Mouse (Mus musculus): ENCODE data around the gene Lim2. TPM values are rescaled to one million over a fixed set of nuclear protein-coding genes. Genes with fewer than 3 reads are reported as not detected.

Gene Lim2
- total and polyA plus RNA-seq, 2 experiments from 2014 or later: not detected

DNA sequence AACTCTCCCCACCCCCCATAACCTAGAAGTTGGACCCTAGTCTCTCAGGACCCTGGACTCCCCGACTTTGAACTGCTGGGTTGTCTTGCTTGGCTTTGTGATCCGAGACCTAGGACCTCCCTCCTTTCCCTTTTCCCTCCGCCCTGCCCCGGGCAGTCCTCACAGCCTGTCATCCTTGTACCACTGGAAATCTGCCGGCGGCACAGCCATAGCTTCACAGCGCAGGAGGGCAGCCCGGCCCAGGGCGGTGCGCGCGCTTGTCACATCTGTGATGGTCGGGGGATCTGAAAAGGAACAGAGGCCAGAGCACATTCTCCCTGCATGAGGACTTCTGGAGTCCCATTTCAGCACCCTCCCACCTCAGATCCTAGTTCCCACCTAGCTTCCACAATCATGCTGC is 48.9 kb downstream of the Lim2 start:
- Histone ChIP-seq H3K27ac (ENCODE audit: low read depth, low read length) (no peak overlapping the region), H3K4me2 (ENCODE audit: low read depth, low read length, poor library complexity, severe bottlenecking) (no peak overlapping the region), H3K4me1 (ENCODE audit: insufficient read depth, low read length) (no peaks in the 10 kb centered on the region), H3K9me3 (ENCODE audit: low read length) (no peaks in the 10 kb centered on the region), H3K9ac (replicated peaks; ENCODE audit: low read length, poor library complexity, severe bottlenecking) (no peak overlapping the region), H3K4me3 (ENCODE audit: low read depth, low read length) (no peak overlapping the region), H3K36me3 (ENCODE audit: insufficient read depth, low read length) (peaks cover 28% of the 10 kb centered on the region), H3K27me3 (ENCODE audit: insufficient read depth, low read length) (no peaks in the 10 kb centered on the region)
- WGBS: 17% methylated on average over 13 of the region's 13 CpGs
- TF ChIP-seq CTCF (IDR thresholded peaks at IDR 0.05): no peak
- DNase-seq (ENCODE audit: low spot score): no peak
- no peak for ATAC-seq (ENCODE audit: low FRiP score)

DNA sequence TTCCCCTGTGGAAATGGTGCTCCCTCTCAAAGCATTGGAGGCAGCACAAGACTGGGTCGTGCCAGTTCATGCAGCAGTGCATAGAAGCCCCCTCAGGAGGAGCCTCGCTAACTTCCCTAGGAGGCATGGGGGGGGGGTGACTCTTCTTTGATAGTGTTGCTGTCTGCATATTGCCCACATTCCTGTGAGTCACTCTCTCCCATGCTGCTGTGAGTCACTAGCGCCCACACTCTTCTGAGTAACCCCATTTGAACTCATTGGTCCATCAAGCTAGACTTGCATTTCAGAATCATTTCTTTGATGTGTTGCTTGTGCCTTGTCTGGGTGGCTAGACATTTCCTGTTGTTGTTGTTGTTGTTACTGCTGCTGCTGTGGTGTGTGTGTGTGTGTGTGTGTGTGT is 53.7 kb downstream of the Lim2 start:
- ATAC-seq (ENCODE audit: low FRiP score): no peak
- Histone ChIP-seq H3K4me3 (ENCODE audit: low read depth, low read length) (no peak overlapping the region), H3K36me3 (ENCODE audit: insufficient read depth, low read length) (peaks cover 16% of the 10 kb centered on the region), H3K27me3 (ENCODE audit: insufficient read depth, low read length) (no peaks in the 10 kb centered on the region), H3K4me1 (ENCODE audit: insufficient read depth, low read length) (no peaks in the 10 kb centered on the region), H3K9me3 (ENCODE audit: low read length) (no peaks in the 10 kb centered on the region), H3K27ac (ENCODE audit: low read depth, low read length) (no peak overlapping the region), H3K9ac (replicated peaks; ENCODE audit: low read length, poor library complexity, severe bottlenecking) (no peak overlapping the region), H3K4me2 (ENCODE audit: low read depth, low read length, poor library complexity, severe bottlenecking) (no peak overlapping the region)
- no peak for DNase-seq (ENCODE audit: low spot score)
- 56% methylated on average over 3 of the region's 3 CpGs for WGBS
- TF ChIP-seq CTCF (IDR thresholded peaks at IDR 0.05): no peak

DNA sequence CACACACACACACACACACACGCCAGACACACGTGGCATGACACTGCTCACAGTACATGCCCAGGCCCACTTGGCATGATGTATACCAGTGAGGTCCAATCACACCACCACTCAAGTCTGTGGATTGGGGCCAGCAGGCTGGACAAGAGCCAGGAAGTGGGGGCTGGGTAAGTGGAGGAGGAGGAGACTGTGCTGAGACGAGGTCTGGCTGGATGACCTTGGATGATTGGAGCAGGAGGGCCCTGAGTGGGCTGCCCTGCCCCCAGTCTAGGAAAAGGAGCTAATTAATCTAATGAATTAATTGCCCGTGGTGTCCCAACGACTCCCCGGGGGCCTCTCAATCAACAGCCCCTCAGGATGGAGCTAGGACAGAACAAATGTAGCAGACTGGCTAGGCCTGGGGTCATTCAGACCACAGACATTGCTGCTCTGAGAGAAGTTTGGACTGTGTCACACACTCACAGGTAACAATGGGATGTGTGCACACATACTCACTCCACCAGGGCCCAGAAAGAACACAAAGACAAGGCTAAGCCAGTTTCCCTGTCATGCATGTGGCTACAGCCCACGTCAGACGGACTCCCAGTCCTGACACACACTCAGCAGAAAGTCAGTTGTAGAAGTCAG is 54.7 kb downstream of the Lim2 start:
- Histone ChIP-seq H3K36me3 (ENCODE audit: insufficient read depth, low read length) (peaks cover 16% of the 10 kb centered on the region), H3K9ac (replicated peaks; ENCODE audit: low read length, poor library complexity, severe bottlenecking) (no peak overlapping the region), H3K27ac (ENCODE audit: low read depth, low read length) (no peak overlapping the region), H3K4me1 (ENCODE audit: insufficient read depth, low read length) (no peaks in the 10 kb centered on the region), H3K4me2 (ENCODE audit: low read depth, low read length, poor library complexity, severe bottlenecking) (no peak overlapping the region), H3K27me3 (ENCODE audit: insufficient read depth, low read length) (no peaks in the 10 kb centered on the region), H3K9me3 (ENCODE audit: low read length) (no peaks in the 10 kb centered on the region), H3K4me3 (ENCODE audit: low read depth, low read length) (no peak overlapping the region)
- ATAC-seq (ENCODE audit: low FRiP score): no peak
- WGBS: 65% methylated on average over 8 of the region's 8 CpGs
- TF ChIP-seq CTCF (IDR thresholded peaks at IDR 0.05): no peak
- peak; percentile 58 for DNase-seq (ENCODE audit: low spot score)

- Histone ChIP-seq H3K9ac (replicated peaks; ENCODE audit: low read length, poor library complexity, severe bottlenecking) (no peak overlapping the region), H3K4me2 (ENCODE audit: low read depth, low read length, poor library complexity, severe bottlenecking) (no peak overlapping the region), H3K36me3 (ENCODE audit: insufficient read depth, low read length) (peaks cover 9% of the 10 kb centered on the region), H3K4me1 (ENCODE audit: insufficient read depth, low read length) (no peaks in the 10 kb centered on the region), H3K27ac (ENCODE audit: low read depth, low read length) (no peak overlapping the region), H3K27me3 (ENCODE audit: insufficient read depth, low read length) (no peaks in the 10 kb centered on the region), H3K4me3 (ENCODE audit: low read depth, low read length) (no peak overlapping the region), H3K9me3 (ENCODE audit: low read length) (no peaks in the 10 kb centered on the region)
- DNase-seq (ENCODE audit: low spot score) (no peak), ATAC-seq (ENCODE audit: low FRiP score) (no peak)
- no peak for TF ChIP-seq CTCF (IDR thresholded peaks at IDR 0.05)
- WGBS: 23% methylated on average over 10 of the region's 10 CpGs
Measured at GRCm38 (mm10) chr7:43483236-43483635, 55.8 kb downstream of the Lim2 start.

Small RNA genes lying within 50 kb of the gene (microRNA-seq; reads per million reads assigned to microRNA genes)
- gene Mir7051 (ENCODE audit: borderline number of aligned reads): not detected

Other genes starting within 250 kb of the Lim2 start
- 25.8 and 33.1 TPM in 2 replicates for gene Zfp715, start 114.4 kb upstream of the Lim2 start, total RNA-seq (2014; rRNA removed)
- gene Zfp715, start 114.4 kb upstream of the Lim2 start, polyA plus RNA-seq (2015; fragmentation: Nextera tagmentation; extraction: Ambion mirVana): 16.5 and 17.1 TPM in 2 replicates
- gene Siglecf, start 76.3 kb upstream of the Lim2 start, total RNA-seq (2014; rRNA removed): 0.09 and 0.22 TPM in 2 replicates
- gene Siglecf, start 76.3 kb upstream of the Lim2 start, polyA plus RNA-seq (2015; fragmentation: Nextera tagmentation; extraction: Ambion mirVana): 0.11 and 0.26 TPM in 2 replicates
- gene Siglecg, start 19.5 kb upstream of the Lim2 start, total RNA-seq (2014; rRNA removed): 0.05 TPM in 1 of 2 replicates, not detected in the other
- gene Siglecg, start 19.5 kb upstream of the Lim2 start, polyA plus RNA-seq (2015; fragmentation: Nextera tagmentation; extraction: Ambion mirVana): not detected in 2 replicates
- not detected in 2 replicates for gene Nkg7, start 9.4 kb downstream of the Lim2 start, total RNA-seq (2014; rRNA removed)
- gene Nkg7, start 9.4 kb downstream of the Lim2 start, polyA plus RNA-seq (2015; fragmentation: Nextera tagmentation; extraction: Ambion mirVana): 0.32 TPM in 1 of 2 replicates, not detected in the other
- not detected in 2 replicates for gene Cldnd2, start 13.1 kb downstream of the Lim2 start, total RNA-seq (2014; rRNA removed)
- not detected in 2 replicates for gene Cldnd2, start 13.1 kb downstream of the Lim2 start, polyA plus RNA-seq (2015; fragmentation: Nextera tagmentation; extraction: Ambion mirVana)
- gene Etfb, start 16.4 kb downstream of the Lim2 start, total RNA-seq (2014; rRNA removed): 27.0 and 28.6 TPM in 2 replicates
- 94.0 and 97.8 TPM in 2 replicates for gene Etfb, start 16.4 kb downstream of the Lim2 start, polyA plus RNA-seq (2015; fragmentation: Nextera tagmentation; extraction: Ambion mirVana)
- gene Gm45233, start 16.5 kb downstream of the Lim2 start, total RNA-seq (2014; rRNA removed): 1.7 and 6.6 TPM in 2 replicates
- 0.44 and 0.71 TPM in 2 replicates for gene Gm45233, start 16.5 kb downstream of the Lim2 start, polyA plus RNA-seq (2015; fragmentation: Nextera tagmentation; extraction: Ambion mirVana)
- gene Vsig10l, start 35.5 kb downstream of the Lim2 start, total RNA-seq (2014; rRNA removed): 25.8 and 40.2 TPM in 2 replicates
- 29.0 and 29.7 TPM in 2 replicates for gene Vsig10l, start 35.5 kb downstream of the Lim2 start, polyA plus RNA-seq (2015; fragmentation: Nextera tagmentation; extraction: Ambion mirVana)
- gene Iglon5, start 62.4 kb downstream of the Lim2 start, total RNA-seq (2014; rRNA removed): 54.7 and 72.4 TPM in 2 replicates
- gene Iglon5, start 62.4 kb downstream of the Lim2 start, polyA plus RNA-seq (2015; fragmentation: Nextera tagmentation; extraction: Ambion mirVana): 7.8 and 7.9 TPM in 2 replicates
- gene 4931406B18Rik, start 78.3 kb downstream of the Lim2 start, total RNA-seq (2014; rRNA removed): not detected in 2 replicates
- not detected in 2 replicates for gene 4931406B18Rik, start 78.3 kb downstream of the Lim2 start, polyA plus RNA-seq (2015; fragmentation: Nextera tagmentation; extraction: Ambion mirVana)
- gene Cd33, start 116.8 kb downstream of the Lim2 start, total RNA-seq (2014; rRNA removed): 1.5 TPM in 2 replicates
- gene Cd33, start 116.8 kb downstream of the Lim2 start, polyA plus RNA-seq (2015; fragmentation: Nextera tagmentation; extraction: Ambion mirVana): 1.4 and 2.1 TPM in 2 replicates
- gene Zfp658, start 134.6 kb downstream of the Lim2 start, total RNA-seq (2014; rRNA removed): 9.4 and 13.0 TPM in 2 replicates
- gene Zfp658, start 134.6 kb downstream of the Lim2 start, polyA plus RNA-seq (2015; fragmentation: Nextera tagmentation; extraction: Ambion mirVana): 2.4 and 3.1 TPM in 2 replicates
- gene Zfp719, start 151.9 kb downstream of the Lim2 start, total RNA-seq (2014; rRNA removed): 13.9 and 15.5 TPM in 2 replicates
- gene Zfp719, start 151.9 kb downstream of the Lim2 start, polyA plus RNA-seq (2015; fragmentation: Nextera tagmentation; extraction: Ambion mirVana): 4.9 and 5.5 TPM in 2 replicates
- gene Zfp819, start 179.5 kb downstream of the Lim2 start, total RNA-seq (2014; rRNA removed): 1.3 and 1.6 TPM in 2 replicates
- 0.23 and 0.49 TPM in 2 replicates for gene Zfp819, start 179.5 kb downstream of the Lim2 start, polyA plus RNA-seq (2015; fragmentation: Nextera tagmentation; extraction: Ambion mirVana)
- not detected in 2 replicates for gene Ceacam18, start 207.0 kb downstream of the Lim2 start, total RNA-seq (2014; rRNA removed)
- not detected in 2 replicates for gene Ceacam18, start 207.0 kb downstream of the Lim2 start, polyA plus RNA-seq (2015; fragmentation: Nextera tagmentation; extraction: Ambion mirVana)
- gene Siglece, start 232.5 kb downstream of the Lim2 start, total RNA-seq (2014; rRNA removed): not detected in 2 replicates
- gene Siglece, start 232.5 kb downstream of the Lim2 start, polyA plus RNA-seq (2015; fragmentation: Nextera tagmentation; extraction: Ambion mirVana): 0.43 TPM in 1 of 2 replicates, not detected in the other
- 36.7 and 40.4 TPM in 2 replicates for gene Ctu1, start 244.3 kb downstream of the Lim2 start, total RNA-seq (2014; rRNA removed)
- gene Ctu1, start 244.3 kb downstream of the Lim2 start, polyA plus RNA-seq (2015; fragmentation: Nextera tagmentation; extraction: Ambion mirVana): 21.2 and 21.6 TPM in 2 replicates